Mouse (Mus musculus): ENCODE data around the gene Mab21l3. TPM values are rescaled to one million over a fixed set of nuclear protein-coding genes. Genes with fewer than 3 reads are reported as not detected.

Mab21l3 gene
- 1.4 TPM in 2 replicates for polyA plus RNA-seq (2012; rRNA removed)

DNA sequence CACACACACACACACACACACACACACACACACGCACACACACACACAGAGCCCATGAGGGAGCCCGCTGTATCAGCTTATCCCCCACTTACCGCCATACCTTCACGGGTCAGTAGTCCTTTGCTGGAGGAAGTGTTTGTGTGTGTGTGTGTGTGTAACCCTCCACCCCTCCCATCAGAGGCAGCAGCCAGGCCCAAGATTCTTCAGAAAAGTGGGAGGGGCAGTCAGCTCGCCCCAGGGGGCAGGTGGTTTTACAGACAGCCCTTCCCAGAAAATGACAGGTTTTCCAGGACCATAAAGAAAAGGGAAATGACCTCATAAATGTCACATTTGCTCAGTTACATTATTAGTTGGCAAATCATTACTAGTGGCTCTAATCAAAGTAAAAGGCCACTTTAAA is at the start of gene Mab21l3:
TSS of gene Mab21l3 (minus strand) at position 144 of the 400 bp plus-strand sequence.
- Histone ChIP-seq H3K27ac (ENCODE audit: insufficient read depth, low read length) (no peak within 1 kb of the TSS), H3K4me1 (ENCODE audit: control insufficient read depth, insufficient read depth, insufficient read length) (no peaks in the 10 kb centered on the region), H3K36me3 (ENCODE audit: control insufficient read depth, insufficient read depth, low read length) (no peaks in the 10 kb centered on the region), H3K4me3 (ENCODE audit: extremely low read depth, insufficient read depth, insufficient read length) (no peak within 1 kb of the TSS), H3K27me3 (ENCODE audit: control insufficient read depth, insufficient read depth, low read length) (no peaks in the 10 kb centered on the region)
- no peak for DNase-seq (ENCODE audit: low read depth in 1 of 2, low spot score in 2 of 2)
- WGBS = 75% methylated on average over 5 of the region's 5 CpGs
- TF ChIP-seq POLR2A (IDR thresholded peaks at IDR 0.05; ENCODE audit: low read depth, low read length) (no peak), CTCF (IDR thresholded peaks at IDR 0.05; ENCODE audit: extremely low read depth, insufficient read depth, insufficient read length, insufficient replicate concordance) (no peak)

DNA sequence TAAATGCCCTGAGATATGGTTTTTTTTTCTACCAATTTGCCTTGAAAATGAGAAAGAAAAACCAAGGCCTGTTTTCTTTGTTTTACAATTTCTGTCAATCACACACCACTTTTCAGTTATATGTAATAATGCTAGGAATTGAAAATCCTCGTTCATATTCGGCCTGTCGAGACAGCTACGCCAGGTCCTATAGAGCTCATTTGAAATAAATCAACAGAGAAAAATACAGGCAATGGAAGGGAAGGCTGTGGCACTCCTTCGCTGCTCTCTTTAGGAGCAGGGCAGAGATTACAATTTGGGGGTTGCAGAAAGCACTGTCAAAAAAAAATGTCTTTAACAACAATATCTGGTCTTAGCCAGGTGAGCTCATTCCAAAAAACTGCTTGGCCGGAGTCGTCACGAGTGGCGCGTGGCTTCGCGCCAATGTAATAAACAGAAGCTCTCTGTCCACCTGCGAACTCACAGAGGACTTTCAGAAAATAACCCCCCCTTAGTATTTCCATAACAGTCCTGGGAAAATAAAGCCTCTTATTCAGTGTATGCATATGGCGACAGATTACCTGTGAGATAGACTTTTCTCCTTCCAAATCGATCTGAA is 48.7 kb upstream of the Mab21l3 start:
- Histone ChIP-seq H3K27me3 (ENCODE audit: control insufficient read depth, insufficient read depth, low read length) (no peaks in the 10 kb centered on the region), H3K27ac (ENCODE audit: insufficient read depth, low read length) (no peak overlapping the region), H3K4me1 (ENCODE audit: control insufficient read depth, insufficient read depth, insufficient read length) (no peaks in the 10 kb centered on the region; the same call in 1 of the 2 replicates), H3K36me3 (ENCODE audit: control insufficient read depth, insufficient read depth, low read length) (no peaks in the 10 kb centered on the region), H3K4me3 (ENCODE audit: extremely low read depth, insufficient read depth, insufficient read length) (no peak overlapping the region)
- 93% methylated on average over 15 of the region's 15 CpGs for WGBS
- TF ChIP-seq POLR2A (IDR thresholded peaks at IDR 0.05; ENCODE audit: low read depth, low read length) (no peak), CTCF (IDR thresholded peaks at IDR 0.05; ENCODE audit: extremely low read depth, insufficient read depth, insufficient read length, insufficient replicate concordance) (no peak)
- no peak for DNase-seq (ENCODE audit: low read depth in 1 of 2, low spot score in 2 of 2)

DNA sequence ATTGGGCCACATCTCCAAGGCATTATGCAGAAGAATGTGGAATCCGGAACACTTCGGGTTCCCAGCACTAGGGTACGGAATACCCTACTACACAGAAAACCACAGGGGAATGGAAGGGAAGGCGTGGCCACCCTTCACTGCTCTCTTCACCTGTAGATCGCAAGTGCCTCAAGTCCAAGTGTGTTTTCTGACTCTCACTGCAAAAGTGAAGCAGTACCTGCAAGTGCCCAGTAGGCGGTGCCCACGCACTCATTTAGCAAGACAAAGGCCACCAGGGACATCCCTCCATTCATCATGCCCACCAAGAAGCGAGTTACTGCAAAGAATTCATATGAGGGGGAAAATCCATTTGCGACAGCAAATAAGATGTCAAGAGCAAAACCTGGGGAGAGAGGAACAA is 48.1 kb upstream of the Mab21l3 start:
- TF ChIP-seq CTCF (IDR thresholded peaks at IDR 0.05; ENCODE audit: extremely low read depth, insufficient read depth, insufficient read length, insufficient replicate concordance) (peak; percentile 55; the same call in 1 of the 2 replicates), POLR2A (IDR thresholded peaks at IDR 0.05; ENCODE audit: low read depth, low read length) (no peak)
- H3K4me1 ChIP-seq (ENCODE audit: control insufficient read depth, insufficient read depth, insufficient read length) = no peaks in the 10 kb centered on the region; the same call in 1 of the 2 replicates
- WGBS = 45% methylated on average over 9 of the region's 9 CpGs
- no peak overlapping the region for H3K4me3 ChIP-seq (ENCODE audit: extremely low read depth, insufficient read depth, insufficient read length)
- no peaks in the 10 kb centered on the region for H3K27me3 ChIP-seq (ENCODE audit: control insufficient read depth, insufficient read depth, low read length)
- H3K36me3 ChIP-seq (ENCODE audit: control insufficient read depth, insufficient read depth, low read length) = no peaks in the 10 kb centered on the region
- H3K27ac ChIP-seq (ENCODE audit: insufficient read depth, low read length) = no peak overlapping the region
- DNase-seq (ENCODE audit: low read depth in 1 of 2, low spot score in 2 of 2) = peak; percentile 19 to 46

DNA sequence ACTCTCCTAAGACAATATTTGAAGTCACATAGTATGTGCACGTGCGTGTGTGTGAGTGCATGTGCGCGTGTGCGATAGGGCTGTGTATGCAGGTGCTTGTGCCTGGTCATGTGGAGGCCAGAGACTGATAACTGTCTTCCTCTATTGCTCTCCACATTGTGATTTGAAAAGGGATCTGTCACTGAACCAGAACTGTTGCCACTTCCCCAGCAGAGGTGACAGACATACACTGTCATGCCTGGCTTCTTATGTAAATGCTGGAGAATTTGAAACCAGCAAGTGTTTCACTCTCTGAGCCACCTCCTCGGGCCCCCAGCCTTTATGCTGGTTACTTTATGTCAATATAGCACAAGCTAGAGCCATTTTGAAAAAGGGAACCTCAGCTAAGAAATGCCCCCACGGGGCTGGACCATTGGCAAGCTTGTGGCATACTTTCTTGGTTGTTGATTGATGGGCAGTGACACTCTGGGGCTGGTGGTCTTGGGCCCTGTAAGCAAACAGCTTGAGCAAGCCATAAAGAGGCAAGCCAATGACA is 46.7 kb upstream of the Mab21l3 start:
- 47% methylated on average over 7 of the region's 7 CpGs for WGBS

DNA sequence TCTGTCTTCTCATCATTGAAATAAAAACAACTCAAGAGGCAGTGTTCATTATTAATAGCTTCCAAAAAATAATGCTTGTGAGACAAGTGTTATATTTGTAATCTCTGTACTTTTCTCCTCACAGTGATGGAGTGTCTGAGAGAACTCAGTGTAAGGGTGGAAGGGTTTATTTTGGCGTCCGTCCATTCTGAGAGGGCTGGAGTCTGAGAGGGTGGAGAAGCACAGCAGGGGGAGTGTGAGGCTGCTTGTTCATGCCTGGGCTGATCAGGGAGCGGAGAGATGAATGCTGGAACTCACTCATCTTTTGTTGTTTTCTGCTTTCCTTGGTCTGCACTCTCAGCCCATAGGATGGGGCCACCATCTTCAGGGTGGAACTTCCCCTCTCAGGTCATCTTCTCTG is 36.8 kb upstream of the Mab21l3 start:
- WGBS = 86% methylated on average over 3 of the region's 3 CpGs

More for the DNA sequence above, 46.7 kb upstream of the Mab21l3 start:
- TF ChIP-seq POLR2A (IDR thresholded peaks at IDR 0.05; ENCODE audit: low read depth, low read length) = no peak
- TF ChIP-seq CTCF (IDR thresholded peaks at IDR 0.05; ENCODE audit: extremely low read depth, insufficient read depth, insufficient read length, insufficient replicate concordance) = no peak
- peak; percentile 3 to 23 for DNase-seq (ENCODE audit: low read depth in 1 of 2, low spot score in 2 of 2)
- no peak overlapping the region for H3K27ac ChIP-seq (ENCODE audit: insufficient read depth, low read length)
- H3K27me3 ChIP-seq (ENCODE audit: control insufficient read depth, insufficient read depth, low read length) = no peaks in the 10 kb centered on the region
- no peaks in the 10 kb centered on the region; the same call in 1 of the 2 replicates for H3K4me1 ChIP-seq (ENCODE audit: control insufficient read depth, insufficient read depth, insufficient read length)
- H3K4me3 ChIP-seq (ENCODE audit: extremely low read depth, insufficient read depth, insufficient read length) = no peak overlapping the region
- no peaks in the 10 kb centered on the region for H3K36me3 ChIP-seq (ENCODE audit: control insufficient read depth, insufficient read depth, low read length)

DNA sequence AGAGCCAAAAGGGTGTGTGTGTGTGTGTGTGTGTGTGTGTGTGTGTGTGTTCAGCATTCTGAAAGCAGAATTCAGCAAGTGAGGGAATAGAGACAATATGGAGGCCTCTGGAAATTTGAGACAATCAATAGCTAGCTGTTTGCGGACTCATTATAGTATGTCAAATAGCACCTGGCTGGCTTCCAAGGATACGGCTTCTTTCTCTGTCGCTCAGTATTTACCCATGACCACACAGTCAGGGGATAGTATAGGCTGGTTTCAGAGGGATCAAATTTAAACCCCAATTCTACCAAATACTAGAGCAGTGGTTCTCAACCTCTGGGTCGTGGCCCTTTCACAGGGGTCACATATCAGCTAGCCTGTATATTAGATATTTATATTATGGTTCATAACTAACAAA is 36.3 kb upstream of the Mab21l3 start:
- Histone ChIP-seq H3K27me3 (ENCODE audit: control insufficient read depth, insufficient read depth, low read length) (no peaks in the 10 kb centered on the region), H3K4me1 (ENCODE audit: control insufficient read depth, insufficient read depth, insufficient read length) (no peaks in the 10 kb centered on the region), H3K27ac (ENCODE audit: insufficient read depth, low read length) (no peak overlapping the region), H3K4me3 (ENCODE audit: extremely low read depth, insufficient read depth, insufficient read length) (no peak overlapping the region), H3K36me3 (ENCODE audit: control insufficient read depth, insufficient read depth, low read length) (no peaks in the 10 kb centered on the region)
- WGBS = 88% methylated on average over 4 of the region's 4 CpGs
- no peak for TF ChIP-seq POLR2A (IDR thresholded peaks at IDR 0.05; ENCODE audit: low read depth, low read length)
- no peak for TF ChIP-seq CTCF (IDR thresholded peaks at IDR 0.05; ENCODE audit: extremely low read depth, insufficient read depth, insufficient read length, insufficient replicate concordance)
- no peak for DNase-seq (ENCODE audit: low read depth in 1 of 2, low spot score in 2 of 2)

More for the DNA sequence above, 36.8 kb upstream of the Mab21l3 start:
- Histone ChIP-seq H3K4me1 (ENCODE audit: control insufficient read depth, insufficient read depth, insufficient read length) (no peaks in the 10 kb centered on the region), H3K36me3 (ENCODE audit: control insufficient read depth, insufficient read depth, low read length) (no peaks in the 10 kb centered on the region), H3K27me3 (ENCODE audit: control insufficient read depth, insufficient read depth, low read length) (no peaks in the 10 kb centered on the region), H3K4me3 (ENCODE audit: extremely low read depth, insufficient read depth, insufficient read length) (no peak overlapping the region), H3K27ac (ENCODE audit: insufficient read depth, low read length) (no peak overlapping the region)
- no peak for DNase-seq (ENCODE audit: low read depth in 1 of 2, low spot score in 2 of 2)
- TF ChIP-seq CTCF (IDR thresholded peaks at IDR 0.05; ENCODE audit: extremely low read depth, insufficient read depth, insufficient read length, insufficient replicate concordance) = no peak

DNA sequence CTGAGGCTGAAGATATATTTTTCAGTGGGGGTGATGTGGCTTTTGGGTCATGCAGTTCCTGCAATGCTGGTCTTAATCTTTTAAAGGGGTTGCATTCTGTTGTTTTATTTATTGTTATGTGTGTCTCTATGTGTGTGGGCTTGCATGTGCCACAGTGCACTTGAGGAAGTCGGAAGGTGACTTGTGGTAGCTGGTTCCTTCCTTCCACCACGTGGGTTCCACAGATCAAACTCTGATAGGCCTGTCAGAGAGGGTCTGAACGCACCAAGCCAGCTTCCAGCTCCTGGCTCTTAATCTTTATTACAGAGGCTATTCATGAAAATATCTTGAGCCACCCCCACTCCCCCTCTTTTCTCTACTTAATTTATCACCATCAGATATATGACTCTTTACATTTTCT is 35.1 kb upstream of the Mab21l3 start:
- H3K36me3 ChIP-seq (ENCODE audit: control insufficient read depth, insufficient read depth, low read length) = no peaks in the 10 kb centered on the region
- no peak overlapping the region for H3K27ac ChIP-seq (ENCODE audit: insufficient read depth, low read length)
- no peaks in the 10 kb centered on the region for H3K27me3 ChIP-seq (ENCODE audit: control insufficient read depth, insufficient read depth, low read length)
- H3K4me3 ChIP-seq (ENCODE audit: extremely low read depth, insufficient read depth, insufficient read length) = no peak overlapping the region
- TF ChIP-seq CTCF (IDR thresholded peaks at IDR 0.05; ENCODE audit: extremely low read depth, insufficient read depth, insufficient read length, insufficient replicate concordance) = no peak
- TF ChIP-seq POLR2A (IDR thresholded peaks at IDR 0.05; ENCODE audit: low read depth, low read length) = no peak
- H3K4me1 ChIP-seq (ENCODE audit: control insufficient read depth, insufficient read depth, insufficient read length) = no peaks in the 10 kb centered on the region
- 19% methylated on average over 3 of the region's 3 CpGs for WGBS
- DNase-seq (ENCODE audit: low read depth in 1 of 2, low spot score in 2 of 2) = no peak
